Mouse (Mus musculus): ENCODE results near the gene Tapbp. TPM values are rescaled to one million over a fixed set of nuclear protein-coding genes. Genes with fewer than 3 reads are reported as not detected.

Tapbp gene
- polyA plus RNA-seq, 1 experiment from 2014 or later = 20.6 TPM

DNA sequence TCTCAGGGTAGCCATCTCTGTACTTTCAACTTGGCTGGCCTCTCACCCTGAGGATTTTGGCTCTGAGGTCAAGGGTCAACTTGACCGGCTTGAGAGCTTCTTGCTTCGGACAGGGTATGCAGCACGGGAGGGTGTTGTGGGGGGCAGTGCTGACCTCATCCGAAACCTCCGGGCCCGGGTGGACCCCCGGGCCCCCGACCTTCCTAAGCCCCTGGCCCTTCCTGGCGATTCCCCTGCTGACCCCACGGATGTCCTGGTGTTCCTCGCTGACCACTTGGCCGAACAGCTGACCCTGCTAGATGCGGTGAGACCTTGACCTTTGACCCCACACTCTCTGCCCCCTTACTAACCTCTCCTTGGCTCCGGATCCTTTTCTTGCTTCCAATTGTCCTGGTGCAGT, 16.7 kb downstream of the Tapbp start:
- 85% methylated on average over 14 of the region's 14 CpGs for WGBS
- no peaks in the 10 kb centered on the region for H3K27me3 ChIP-seq (ENCODE audit: control insufficient read depth, insufficient read depth, low read length)
- no peak for DNase-seq

DNA sequence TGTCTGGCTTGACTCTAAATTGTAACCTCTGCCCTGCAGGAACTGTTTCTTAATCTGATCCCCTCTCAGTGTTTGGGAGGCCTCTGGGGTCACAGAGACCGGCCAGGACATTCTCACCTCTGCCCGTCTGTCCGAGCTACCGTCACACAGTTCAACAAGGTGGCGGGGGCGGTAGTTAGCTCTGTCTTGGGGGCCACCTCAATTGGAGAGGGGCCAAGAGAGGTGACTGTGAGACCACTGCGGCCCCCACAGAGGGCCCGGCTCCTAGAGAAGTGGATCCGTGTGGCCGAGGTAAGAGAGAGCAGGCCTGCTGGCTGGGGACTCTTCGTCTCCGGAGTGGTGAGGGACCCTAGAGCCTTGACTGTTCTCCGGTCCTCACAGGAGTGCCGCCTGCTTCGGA, 17.3 kb downstream of the Tapbp start:
- WGBS = 91% methylated on average over 15 of the region's 15 CpGs
- Histone ChIP-seq H3K27ac (replicated peaks; ENCODE audit: low read depth, low read length) (no peak overlapping the region), H3K36me3 (ENCODE audit: control insufficient read depth, insufficient read depth, low read length) (peaks cover 41% of the 10 kb centered on the region), H3K4me1 (ENCODE audit: control insufficient read depth, insufficient read depth, low read length) (peaks cover 16% of the 10 kb centered on the region), H3K9ac (replicated peaks; ENCODE audit: low read length) (no peak overlapping the region), H3K9me3 (ENCODE audit: control insufficient read depth, low read length) (no peaks in the 10 kb centered on the region), H3K27me3 (ENCODE audit: control insufficient read depth, insufficient read depth, low read length) (no peaks in the 10 kb centered on the region), H3K4me3 (replicated peaks; ENCODE audit: low read depth, low read length) (no peak overlapping the region), H3K4me2 (ENCODE audit: low read length) (no peak overlapping the region)
- no peak for ATAC-seq (ENCODE audit: low FRiP score, low TSS enrichment)
- no peak for DNase-seq

More for the DNA sequence above, 16.7 kb downstream of the Tapbp start:
- H3K36me3 ChIP-seq (ENCODE audit: control insufficient read depth, insufficient read depth, low read length) = peaks cover 40% of the 10 kb centered on the region
- H3K4me3 ChIP-seq (replicated peaks; ENCODE audit: low read depth, low read length) = no peak overlapping the region
- H3K4me1 ChIP-seq (ENCODE audit: control insufficient read depth, insufficient read depth, low read length) = peaks cover 16% of the 10 kb centered on the region
- no peak for ATAC-seq (ENCODE audit: low FRiP score, low TSS enrichment)
- no peaks in the 10 kb centered on the region for H3K9me3 ChIP-seq (ENCODE audit: control insufficient read depth, low read length)
- no peak overlapping the region for H3K9ac ChIP-seq (replicated peaks; ENCODE audit: low read length)
- H3K4me2 ChIP-seq (ENCODE audit: low read length) = no peak overlapping the region
- H3K27ac ChIP-seq (replicated peaks; ENCODE audit: low read depth, low read length) = no peak overlapping the region

DNA sequence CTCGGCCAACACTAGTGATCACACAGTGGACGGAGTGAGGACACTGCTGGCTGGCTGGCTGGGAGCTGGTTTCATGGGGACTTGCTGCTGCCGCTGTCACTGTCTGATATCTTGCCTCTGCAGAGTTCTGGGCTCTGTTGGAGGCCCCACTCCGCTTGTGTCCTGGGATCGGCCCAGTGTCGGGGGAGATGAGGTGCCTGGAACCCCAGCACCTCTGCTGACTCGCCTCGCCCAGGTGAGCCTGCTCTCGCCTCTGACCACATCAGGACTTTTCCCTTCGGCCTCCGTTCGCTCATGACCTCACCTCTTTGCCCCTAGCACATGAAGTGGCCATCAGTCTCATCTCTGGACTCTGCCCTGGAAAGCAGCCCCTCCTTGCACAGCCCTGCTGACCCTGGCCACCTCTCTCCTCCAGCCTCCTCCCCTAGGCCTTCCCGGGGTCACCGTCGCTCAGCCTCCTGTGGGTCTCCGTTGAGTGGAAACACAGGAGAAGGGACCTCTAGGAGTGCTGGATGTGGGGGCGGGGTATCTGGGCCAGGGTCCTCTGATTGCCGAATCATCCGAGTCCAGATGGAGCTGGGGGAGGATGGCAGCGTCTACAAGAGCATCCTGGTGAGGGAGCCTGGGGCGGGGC, 19.8 kb downstream of the Tapbp start:
- Histone ChIP-seq H3K27me3 (ENCODE audit: control insufficient read depth, insufficient read depth, low read length) (no peaks in the 10 kb centered on the region), H3K9me3 (ENCODE audit: control insufficient read depth, low read length) (no peaks in the 10 kb centered on the region), H3K4me1 (ENCODE audit: control insufficient read depth, insufficient read depth, low read length) (peaks cover 16% of the 10 kb centered on the region), H3K4me3 (replicated peaks; ENCODE audit: low read depth, low read length) (no peak overlapping the region), H3K4me2 (ENCODE audit: low read length) (no peak overlapping the region), H3K36me3 (ENCODE audit: control insufficient read depth, insufficient read depth, low read length) (peaks cover 52% of the 10 kb centered on the region), H3K27ac (replicated peaks; ENCODE audit: low read depth, low read length) (no peak overlapping the region), H3K9ac (replicated peaks; ENCODE audit: low read length) (no peak overlapping the region)
- ATAC-seq (ENCODE audit: low FRiP score, low TSS enrichment) = no peak
- 91% methylated on average over 21 of the region's 21 CpGs for WGBS
- no peak for DNase-seq

DNA sequence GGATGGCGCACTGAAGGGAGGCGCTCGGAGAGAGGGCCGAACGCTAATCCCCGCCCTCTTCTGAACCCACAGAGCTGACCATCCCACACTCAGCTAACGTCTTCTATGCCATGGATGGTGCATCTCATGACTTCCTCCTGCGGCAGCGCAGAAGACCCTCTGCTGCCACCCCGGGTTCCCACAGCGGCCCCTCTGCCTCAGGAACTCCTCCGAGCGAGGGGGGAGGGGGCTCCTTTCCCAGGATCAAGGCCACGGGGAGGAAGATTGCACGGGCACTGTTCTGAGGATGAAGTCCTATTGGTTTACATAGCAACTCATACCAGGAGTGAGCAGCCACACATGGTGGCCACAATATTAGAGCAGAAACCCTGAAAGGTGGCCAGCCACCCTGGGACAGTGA, 21.3 kb downstream of the Tapbp start:
- Histone ChIP-seq H3K9ac (replicated peaks; ENCODE audit: low read length) (no peak overlapping the region), H3K4me1 (ENCODE audit: control insufficient read depth, insufficient read depth, low read length) (peaks cover 16% of the 10 kb centered on the region), H3K4me2 (ENCODE audit: low read length) (no peak overlapping the region), H3K27ac (replicated peaks; ENCODE audit: low read depth, low read length) (no peak overlapping the region), H3K36me3 (ENCODE audit: control insufficient read depth, insufficient read depth, low read length) (peaks cover 52% of the 10 kb centered on the region), H3K9me3 (ENCODE audit: control insufficient read depth, low read length) (no peaks in the 10 kb centered on the region), H3K4me3 (replicated peaks; ENCODE audit: low read depth, low read length) (no peak overlapping the region), H3K27me3 (ENCODE audit: control insufficient read depth, insufficient read depth, low read length) (no peaks in the 10 kb centered on the region)
- ATAC-seq (ENCODE audit: low FRiP score, low TSS enrichment) = no peak
- WGBS = 83% methylated on average over 15 of the region's 15 CpGs
- DNase-seq = no peak

GRCm38 (mm10) chr17:33938783-33939182, 23.1 kb downstream of the Tapbp start:
- ATAC-seq (ENCODE audit: low FRiP score, low TSS enrichment) = no peak
- Histone ChIP-seq H3K4me2 (ENCODE audit: low read length) (peak overlapping the region; percentile 95; the same call in 1 of the 2 replicates), H3K9me3 (ENCODE audit: control insufficient read depth, low read length) (no peaks in the 10 kb centered on the region), H3K4me3 (replicated peaks; ENCODE audit: low read depth, low read length) (no peak overlapping the region), H3K27me3 (ENCODE audit: control insufficient read depth, insufficient read depth, low read length) (no peaks in the 10 kb centered on the region), H3K4me1 (ENCODE audit: control insufficient read depth, insufficient read depth, low read length) (peaks cover 16% of the 10 kb centered on the region), H3K36me3 (ENCODE audit: control insufficient read depth, insufficient read depth, low read length) (peaks cover 48% of the 10 kb centered on the region), H3K9ac (replicated peaks; ENCODE audit: low read length) (no peak overlapping the region), H3K27ac (replicated peaks; ENCODE audit: low read depth, low read length) (no peak overlapping the region)
- 88% methylated on average over 11 of the region's 11 CpGs for WGBS
- no peak for DNase-seq

DNA sequence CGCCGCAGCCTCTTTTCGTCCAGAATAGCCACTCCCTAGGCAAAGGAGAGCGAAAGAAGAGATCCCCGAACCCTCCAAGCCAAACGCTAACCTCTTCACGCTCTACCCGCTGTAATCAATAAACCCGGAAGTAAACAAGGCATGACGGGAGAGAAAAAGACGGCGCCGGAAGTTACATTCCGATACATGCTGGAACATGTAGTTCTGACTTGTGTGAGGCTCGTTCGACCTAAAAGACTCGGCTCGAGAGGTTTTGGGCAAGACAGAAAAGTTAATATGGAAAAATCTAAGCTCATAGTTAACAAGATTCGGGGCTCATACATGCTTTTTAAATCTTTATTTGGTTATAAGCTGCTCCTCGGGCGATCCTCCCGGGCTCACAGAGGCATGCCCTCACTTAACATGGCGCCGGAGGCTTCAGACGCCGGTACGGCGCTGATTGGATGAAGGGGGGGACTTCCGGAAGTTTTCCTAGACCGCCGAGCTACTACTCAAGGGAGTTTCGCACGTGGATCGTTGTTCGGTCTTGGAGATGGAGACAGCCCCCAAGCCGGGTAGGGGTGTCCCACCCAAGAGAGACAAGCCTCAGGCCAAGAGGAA, 24.6 kb downstream of the Tapbp start, which contains the start of the genes Pfdn6 and Wdr46:
Gene Pfdn6, minus strand, starts transcription at position 138 of the 600 bp plus-strand sequence.
Gene Wdr46, plus strand, starts transcription at position 455 of the 600 bp plus-strand sequence.
- Histone ChIP-seq H3K27ac (replicated peaks; ENCODE audit: low read depth, low read length) (no peak within 1 kb of the TSS), H3K4me3 (replicated peaks; ENCODE audit: low read depth, low read length) (peak within 1 kb of the TSS; percentile 67), H3K9me3 (ENCODE audit: control insufficient read depth, low read length) (no peaks in the 10 kb centered on the region), H3K4me2 (ENCODE audit: low read length) (peak within 1 kb of the TSS; percentile 95), H3K36me3 (ENCODE audit: control insufficient read depth, insufficient read depth, low read length) (peaks cover 55% of the 10 kb centered on the region), H3K4me1 (ENCODE audit: control insufficient read depth, insufficient read depth, low read length) (peaks cover 16% of the 10 kb centered on the region), H3K9ac (replicated peaks; ENCODE audit: low read length) (peak within 1 kb of the TSS; percentile 65), H3K27me3 (ENCODE audit: control insufficient read depth, insufficient read depth, low read length) (no peaks in the 10 kb centered on the region)
- ATAC-seq (ENCODE audit: low FRiP score, low TSS enrichment) (peak; percentile 91), DNase-seq (peak; percentile 96)
- under 1% methylated on average over 36 of the region's 36 CpGs for WGBS

DNA sequence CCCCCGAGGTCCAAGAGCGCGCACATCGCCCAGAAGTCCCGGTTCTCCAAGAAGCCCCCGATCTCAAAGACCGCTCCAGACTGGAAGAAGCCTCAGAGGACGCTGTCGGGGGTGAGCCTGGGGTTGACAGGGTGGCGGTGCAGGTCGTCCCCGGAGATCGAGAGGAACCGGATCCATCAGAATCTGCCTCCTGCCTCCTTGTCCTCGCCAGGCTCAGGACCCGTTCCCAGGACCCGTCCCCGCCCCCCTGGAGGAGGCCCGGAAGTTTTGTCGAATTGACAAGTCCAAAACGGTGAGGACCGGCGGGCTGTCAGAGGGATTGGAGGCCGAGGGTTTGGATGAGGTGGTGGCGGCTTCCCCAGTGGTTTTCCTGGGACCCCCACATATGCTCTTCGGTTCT, 25.3 kb downstream of the Tapbp start:
- Histone ChIP-seq H3K4me1 (ENCODE audit: control insufficient read depth, insufficient read depth, low read length) (peaks cover 16% of the 10 kb centered on the region), H3K9ac (replicated peaks; ENCODE audit: low read length) (peak overlapping the region; percentile 58), H3K9me3 (ENCODE audit: control insufficient read depth, low read length) (no peaks in the 10 kb centered on the region), H3K4me2 (ENCODE audit: low read length) (peak overlapping the region; percentile 95), H3K27me3 (ENCODE audit: control insufficient read depth, insufficient read depth, low read length) (no peaks in the 10 kb centered on the region), H3K4me3 (replicated peaks; ENCODE audit: low read depth, low read length) (peak overlapping the region; percentile 67), H3K27ac (replicated peaks; ENCODE audit: low read depth, low read length) (no peak overlapping the region), H3K36me3 (ENCODE audit: control insufficient read depth, insufficient read depth, low read length) (peaks cover 55% of the 10 kb centered on the region)
- ATAC-seq (ENCODE audit: low FRiP score, low TSS enrichment) (0 out of 2 replicates have a peak, but pooled peaks have one; percentile 7), DNase-seq (no peak)
- WGBS = 4% methylated on average over 26 of the region's 26 CpGs

- Histone ChIP-seq H3K27ac (replicated peaks; ENCODE audit: low read depth, low read length) (no peak overlapping the region), H3K4me2 (ENCODE audit: low read length) (peak overlapping the region; percentile 95), H3K4me1 (ENCODE audit: control insufficient read depth, insufficient read depth, low read length) (peaks cover 16% of the 10 kb centered on the region), H3K36me3 (ENCODE audit: control insufficient read depth, insufficient read depth, low read length) (peaks cover 59% of the 10 kb centered on the region), H3K4me3 (replicated peaks; ENCODE audit: low read depth, low read length) (peak overlapping the region; percentile 67), H3K9me3 (ENCODE audit: control insufficient read depth, low read length) (no peaks in the 10 kb centered on the region), H3K27me3 (ENCODE audit: control insufficient read depth, insufficient read depth, low read length) (no peaks in the 10 kb centered on the region), H3K9ac (replicated peaks; ENCODE audit: low read length) (peak overlapping the region; percentile 58)
- no peak for DNase-seq
- ATAC-seq (ENCODE audit: low FRiP score, low TSS enrichment) = no peak
- WGBS = 63% methylated on average over 19 of the region's 19 CpGs
These were observed 25.7 kb downstream of the Tapbp start for GRCm38 (mm10) chr17:33941381-33941780.

GRCm38 (mm10) chr17:33943454-33943853, 27.8 kb downstream of the Tapbp start:
- Histone ChIP-seq H3K27ac (replicated peaks; ENCODE audit: low read depth, low read length) (no peak overlapping the region), H3K4me1 (ENCODE audit: control insufficient read depth, insufficient read depth, low read length) (peaks cover 16% of the 10 kb centered on the region), H3K9ac (replicated peaks; ENCODE audit: low read length) (no peak overlapping the region), H3K4me2 (ENCODE audit: low read length) (no peak overlapping the region), H3K4me3 (replicated peaks; ENCODE audit: low read depth, low read length) (no peak overlapping the region), H3K27me3 (ENCODE audit: control insufficient read depth, insufficient read depth, low read length) (no peaks in the 10 kb centered on the region), H3K9me3 (ENCODE audit: control insufficient read depth, low read length) (no peaks in the 10 kb centered on the region), H3K36me3 (ENCODE audit: control insufficient read depth, insufficient read depth, low read length) (peaks cover 58% of the 10 kb centered on the region)
- WGBS = 95% methylated on average over 15 of the region's 15 CpGs
- DNase-seq = no peak
- no peak for ATAC-seq (ENCODE audit: low FRiP score, low TSS enrichment)
